In the genomic region with DNA sequence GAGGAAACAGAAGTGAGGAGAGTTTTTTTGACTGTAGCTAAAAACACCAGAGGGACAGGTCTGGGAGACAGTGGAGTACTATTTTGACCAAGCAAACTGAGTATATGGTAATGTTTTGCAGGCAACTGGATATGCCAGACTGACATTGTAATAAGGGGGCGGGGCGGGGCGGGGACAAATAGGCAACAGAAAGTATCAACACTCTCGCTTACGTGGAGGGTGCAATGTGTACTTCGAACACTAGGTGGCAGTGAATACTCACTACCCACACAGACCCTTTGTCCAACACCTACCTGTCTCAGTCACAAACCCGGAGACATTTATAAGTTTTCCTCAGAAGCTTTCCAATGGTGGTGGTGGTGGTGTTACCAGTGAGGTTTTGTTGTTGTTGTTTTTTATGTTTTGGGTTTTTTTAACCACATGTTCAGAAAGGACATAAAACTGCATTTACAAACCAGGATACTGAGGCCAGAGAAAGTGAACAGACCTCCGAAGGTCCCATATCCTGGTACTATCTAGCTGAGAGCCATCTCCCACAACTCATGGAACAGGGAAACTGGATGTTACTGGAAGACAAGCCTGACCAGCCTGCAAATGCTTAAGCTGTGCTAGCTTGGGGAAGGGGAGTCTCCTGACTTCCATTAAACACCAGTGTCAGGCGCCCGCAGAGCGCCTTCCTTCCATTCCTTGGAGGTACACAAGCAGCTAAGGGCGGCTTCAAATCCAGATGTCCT, we compare ENCODE assay signal across 8 mouse cellular contexts.
DNase-seq lines count a peak whose midpoint lies in the region; ATAC-seq and TF ChIP-seq lines count a peak whose summit lies in the region.

No protein-coding gene starts in this region.

- no peak overlapping the region for H3K27ac ChIP-seq in embryonic facial prominence, embryonic 12.5 days
- H3K27ac ChIP-seq in heart, embryonic 10.5 days, result no peak overlapping the region
- H3K27ac ChIP-seq in kidney, embryonic 15.5 days, result no peak overlapping the region
- H3K27ac ChIP-seq in limb, embryonic 14.5 days (replicated peaks; ENCODE audit: low read depth, low read length), result no peak overlapping the region
- H3K27ac ChIP-seq in stomach, embryonic 15.5 days, result peak overlapping the region; percentile 32; the same call in 1 of the 2 replicates

- H3K9me3 ChIP-seq in embryonic facial prominence, embryonic 12.5 days, result no peaks in the 10 kb centered on the region
- no peaks in the 10 kb centered on the region for H3K9me3 ChIP-seq in heart, embryonic 10.5 days
- no peaks in the 10 kb centered on the region for H3K9me3 ChIP-seq in kidney, embryonic 15.5 days (replicated peaks)
- H3K9me3 ChIP-seq in limb, embryonic 14.5 days (ENCODE audit: control insufficient read depth, low read length), result no peaks in the 10 kb centered on the region
- H3K9me3 ChIP-seq in stomach, embryonic 15.5 days, result no peaks in the 10 kb centered on the region

- 32% methylated on average over 12 of the region's 12 CpGs for WGBS in embryonic facial prominence, embryonic 12.5 days
- WGBS in heart, embryonic 10.5 days, result 28% methylated on average over 12 of the region's 12 CpGs
- 33% methylated on average over 12 of the region's 12 CpGs for WGBS in kidney, embryonic 15.5 days
- WGBS in limb, embryonic 14.5 days, result 29% methylated on average over 12 of the region's 12 CpGs
- 27% methylated on average over 12 of the region's 12 CpGs for WGBS in stomach, embryonic 15.5 days

- H3K4me1 ChIP-seq in embryonic facial prominence, embryonic 12.5 days, result peaks cover 6% of the 10 kb centered on the region; the same call in 1 of the 2 replicates
- peaks cover 15% of the 10 kb centered on the region for H3K4me1 ChIP-seq in heart, embryonic 10.5 days
- peaks cover 12% of the 10 kb centered on the region for H3K4me1 ChIP-seq in kidney, embryonic 15.5 days
- H3K4me1 ChIP-seq in limb, embryonic 14.5 days (ENCODE audit: control insufficient read depth, insufficient read depth, low read length), result peaks cover 20% of the 10 kb centered on the region
- peaks cover 3% of the 10 kb centered on the region for H3K4me1 ChIP-seq in stomach, embryonic 15.5 days

- no peaks in the 10 kb centered on the region for H3K27me3 ChIP-seq in embryonic facial prominence, embryonic 12.5 days
- H3K27me3 ChIP-seq in heart, embryonic 10.5 days (ENCODE audit: insufficient read depth, poor library complexity, severe bottlenecking), result peaks cover 40% of the 10 kb centered on the region
- H3K27me3 ChIP-seq in kidney, embryonic 15.5 days, result peaks cover 18% of the 10 kb centered on the region
- no peaks in the 10 kb centered on the region for H3K27me3 ChIP-seq in limb, embryonic 14.5 days (ENCODE audit: control insufficient read depth, insufficient read depth, low read length)
- no peaks in the 10 kb centered on the region for H3K27me3 ChIP-seq in stomach, embryonic 15.5 days (replicated peaks)

- DNase-seq in 3134 (ENCODE audit: extremely low read depth, insufficient read length, low spot score), result peak; percentile 30
- peak; percentile 61 for DNase-seq in adrenal gland, adult 8-10 months
- DNase-seq in heart, embryonic 10.5 days (ENCODE audit: low spot score), result peak; percentile 86
- DNase-seq in limb, embryonic 14.5 days (ENCODE audit: low spot score), result peak; percentile 79
- DNase-seq in monocyte, adult 2 months (ENCODE audit: low read depth in 1 of 2, low spot score in 2 of 2), result peak; percentile 14 to 34

- H3K9ac ChIP-seq in embryonic facial prominence, embryonic 12.5 days, result no peak overlapping the region
- H3K9ac ChIP-seq in kidney, embryonic 15.5 days, result no peak overlapping the region
- H3K9ac ChIP-seq in limb, embryonic 14.5 days (ENCODE audit: low read depth, low read length, severe bottlenecking), result peak overlapping the region; percentile 31
- H3K9ac ChIP-seq in stomach, embryonic 15.5 days, result no peak overlapping the region

- H3K4me3 ChIP-seq in embryonic facial prominence, embryonic 12.5 days, result no peak overlapping the region
- H3K4me3 ChIP-seq in heart, embryonic 10.5 days, result peak overlapping the region; percentile 35; the same call in 1 of the 2 replicates
- H3K4me3 ChIP-seq in kidney, embryonic 15.5 days (replicated peaks), result 0 out of 2 replicates have a peak overlapping the region, but pooled peaks have one; percentile 1
- H3K4me3 ChIP-seq in limb, embryonic 14.5 days (replicated peaks; ENCODE audit: low read length), result peak overlapping the region; percentile 14; the same call in 1 of the 2 replicates
- no peak overlapping the region; the same call in 1 of the 2 replicates for H3K4me3 ChIP-seq in stomach, embryonic 15.5 days (replicated peaks)

- TF ChIP-seq POLR2A in limb, embryonic 14.5 days (IDR thresholded peaks at IDR 0.05; ENCODE audit: borderline replicate concordance, extremely low read depth, insufficient read depth, insufficient read length), result no peak

- peak; percentile 29; the same call in 1 of the 2 replicates for ATAC-seq in embryonic facial prominence, embryonic 12.5 days (ENCODE audit: insufficient number of reproducible peaks, insufficient read depth, low FRiP score, low TSS enrichment)
- ATAC-seq in kidney, embryonic 15.5 days (replicated peaks; ENCODE audit: low FRiP score), result peak; percentile 75
- ATAC-seq in limb, embryonic 14.5 days (ENCODE audit: low FRiP score, low read depth), result peak; percentile 89
- peak; percentile 51; the same call in 1 of the 2 replicates for ATAC-seq in stomach, embryonic 15.5 days (ENCODE audit: insufficient read depth, low FRiP score, low read depth)

- H3K4me2 ChIP-seq in embryonic facial prominence, embryonic 12.5 days (replicated peaks), result 0 out of 2 replicates have a peak overlapping the region, but pooled peaks have one; percentile 28
- peak overlapping the region; percentile 44 for H3K4me2 ChIP-seq in kidney, embryonic 15.5 days
- peak overlapping the region; percentile 35 for H3K4me2 ChIP-seq in limb, embryonic 14.5 days (replicated peaks; ENCODE audit: low read depth, low read length, severe bottlenecking)
- peak overlapping the region; percentile 31 for H3K4me2 ChIP-seq in stomach, embryonic 15.5 days

- H3K36me3 ChIP-seq in embryonic facial prominence, embryonic 12.5 days, result no peaks in the 10 kb centered on the region
- no peaks in the 10 kb centered on the region for H3K36me3 ChIP-seq in heart, embryonic 10.5 days
- H3K36me3 ChIP-seq in kidney, embryonic 15.5 days, result no peaks in the 10 kb centered on the region
- no peaks in the 10 kb centered on the region for H3K36me3 ChIP-seq in limb, embryonic 14.5 days (ENCODE audit: control insufficient read depth, insufficient read depth, low read length)
- H3K36me3 ChIP-seq in stomach, embryonic 15.5 days, result no peaks in the 10 kb centered on the region

Comparison
In these comparisons a context has a peak if more than half of its experiments do, and no peak if none do; other contexts are left out.
1. DNase-seq: peak in every context shown above with its lines; median percentile 86 in heart, embryonic 10.5 days; 79 in limb, embryonic 14.5 days; 61 in adrenal gland, adult 8-10 months; 30 in 3134; 24 in monocyte, adult 2 months.
2. ATAC-seq: peak in every context shown above with its lines; median percentile 89 in limb, embryonic 14.5 days; 75 in kidney, embryonic 15.5 days; 51 in stomach, embryonic 15.5 days; 29 in embryonic facial prominence, embryonic 12.5 days.
3. H3K4me3 ChIP-seq: peak in heart, embryonic 10.5 days (single experiment), kidney, embryonic 15.5 days (single experiment) and limb, embryonic 14.5 days (single experiment); none in embryonic facial prominence, embryonic 12.5 days (single experiment) and stomach, embryonic 15.5 days (single experiment).
4. Peak in every context shown above with its lines, with median percentiles within 50 percentile points of each other: H3K4me2 ChIP-seq.